Mouse (Mus musculus): ENCODE data around the gene Sun3. TPM values are rescaled to one million over a fixed set of nuclear protein-coding genes. Genes with fewer than 3 reads are reported as not detected.

Sun3 gene
- polyA plus RNA-seq, 1 experiment from 2014 or later = not detected

GRCm38 (mm10) chr11:8970509-8970908, 78.3 kb downstream of the Sun3 start:
- Histone ChIP-seq H3K36me3 (no peaks in the 10 kb centered on the region), H3K4me3 (no peak overlapping the region), H3K4me1 (replicated peaks) (peaks cover 18% of the 10 kb centered on the region; the same call in 1 of the 2 replicates), H3K27me3 (ENCODE audit: insufficient read depth, poor library complexity, severe bottlenecking) (no peaks in the 10 kb centered on the region), H3K9me3 (no peaks in the 10 kb centered on the region), H3K27ac (no peak overlapping the region)
- no peak for DNase-seq (ENCODE audit: low spot score)
- WGBS = 69% methylated on average over 9 of the region's 9 CpGs

- DNase-seq (ENCODE audit: low spot score) = no peak
- WGBS = 96% methylated on average over 7 of the region's 7 CpGs
- no peak overlapping the region for H3K27ac ChIP-seq
- no peaks in the 10 kb centered on the region for H3K27me3 ChIP-seq (ENCODE audit: insufficient read depth, poor library complexity, severe bottlenecking)
- H3K36me3 ChIP-seq = no peaks in the 10 kb centered on the region
- 0 out of 2 replicates have a peak, but pooled peaks cover 3% of the 10 kb centered on the region for H3K4me1 ChIP-seq (replicated peaks)
- H3K9me3 ChIP-seq = no peaks in the 10 kb centered on the region
- H3K4me3 ChIP-seq = no peak overlapping the region
These were observed 80.7 kb downstream of the Sun3 start for GRCm38 (mm10) chr11:8968094-8968493.

Other genes with a start within 250 kb of the Sun3 start
- gene Pkd1l1, start 75.7 kb downstream of the Sun3 start, polyA plus RNA-seq (2016; fragmentation: Nextera tagmentation; extraction: Ambion mirVana) = 0.03 TPM in 1 of 2 replicates, not detected in the other
- gene Hus1, start 37.8 kb downstream of the Sun3 start, polyA plus RNA-seq (2016; fragmentation: Nextera tagmentation; extraction: Ambion mirVana) = 15.1 and 22.4 TPM in 2 replicates
- 1.2 and 1.3 TPM in 2 replicates for gene Gm11992, start 397 bp downstream of the Sun3 start, polyA plus RNA-seq (2016; fragmentation: Nextera tagmentation; extraction: Ambion mirVana)
- 12.0 and 14.8 TPM in 2 replicates for gene Upp1, start 69.1 kb upstream of the Sun3 start, polyA plus RNA-seq (2016; fragmentation: Nextera tagmentation; extraction: Ambion mirVana)
- 0.01 TPM in 2 replicates for gene Abca13, start 143.0 kb upstream of the Sun3 start, polyA plus RNA-seq (2016; fragmentation: Nextera tagmentation; extraction: Ambion mirVana)